Mouse (Mus musculus): ENCODE data around the gene Rrh.

DNA sequence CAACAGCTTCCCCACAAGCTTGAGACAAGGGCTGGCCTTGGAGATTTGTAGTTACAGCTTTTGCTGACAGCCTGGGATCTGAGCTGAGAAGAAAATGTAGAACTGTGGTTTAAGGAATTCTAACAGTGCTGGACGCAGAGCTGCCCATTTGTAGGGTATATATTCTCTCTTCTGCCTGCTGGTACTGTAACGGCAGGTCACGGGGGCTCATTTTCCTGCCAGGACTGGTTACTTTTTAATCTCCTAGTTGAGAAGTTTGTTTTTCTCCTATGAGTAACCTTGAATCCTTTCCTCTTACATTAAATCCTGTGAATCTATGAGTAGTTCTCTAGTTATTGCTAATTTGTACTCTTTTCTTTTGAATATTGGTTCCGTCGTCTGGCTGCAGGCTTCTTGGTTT lies 28.6 kb downstream of the Rrh start:
- no peak for TF ChIP-seq EP300 (IDR thresholded peaks at IDR 0.05; ENCODE audit: low read depth)
- TF ChIP-seq CTCF (IDR thresholded peaks at IDR 0.05; ENCODE audit: low read depth), result no peak

Data from liver, embryonic 14.5 days (tissue).